Mouse (Mus musculus) brain, embryonic 14.5 days (tissue): ENCODE measurements around the gene Btd. TPM values are rescaled to one million over a fixed set of nuclear protein-coding genes. Genes with fewer than 3 reads are reported as not detected.

Experiments used
- DNase-seq: peaks from one replicate; pipeline ENCODE4 v3.0.0-alpha.2; 2011; ENCODE audit warnings: low read depth
- CTCF ChIP-seq: fragments of 200-500 bp; IDR thresholded peaks from 2 replicates; pipeline ENCODE4 v1.5.1; 2012; ENCODE audit warnings: inconsistent platforms, mild to moderate bottlenecking, moderate library complexity, borderline replicate concordance; ENCODE audit not compliant: insufficient read depth, insufficient read length; ENCODE audit errors: extremely low read depth
- POLR2A ChIP-seq: fragments of 200-500 bp; IDR thresholded peaks from 2 replicates; pipeline ENCODE4 v1.6.1; 2012; ENCODE audit warnings: mild to moderate bottlenecking, inconsistent platforms, borderline replicate concordance; ENCODE audit not compliant: poor library complexity, insufficient read depth, insufficient read length, severe bottlenecking; ENCODE audit errors: extremely low read depth
- polyA plus RNA-seq: library from polyadenylated mRNA; depleted of rRNA; stranded (reverse); fragments of >200 nt; gene quantifications from 2 replicates; pipeline ENCODE4 v1.2.3, GENCODE M21; 2012

The Btd gene
- polyA plus RNA-seq, 1 experiment, result 25.2 TPM

- peak; percentile 97 for DNase-seq
- peak; percentile 44; the same call in 1 of the 2 replicates for TF ChIP-seq POLR2A
- TF ChIP-seq CTCF, result no peak
Observed at GRCm38 (mm10) chr14:31661671-31662554, 21.1 kb downstream of the Btd start.

GRCm38 (mm10) chr14:31662555-31663211, 21.9 kb downstream of the Btd start:
- no peak for DNase-seq

GRCm38 (mm10) chr14:31663376-31664099, 22.7 kb downstream of the Btd start:
- TF ChIP-seq CTCF (no peak), POLR2A (no peak)
- no peak for DNase-seq

More at GRCm38 (mm10) chr14:31662555-31663211, 21.9 kb downstream of the Btd start:
- no peak for TF ChIP-seq CTCF

GRCm38 (mm10) chr14:31664100-31664902, 23.5 kb downstream of the Btd start:
- DNase-seq, result peak; percentile 79
- no peak for TF ChIP-seq CTCF
- no peak for TF ChIP-seq POLR2A

- no peak for TF ChIP-seq CTCF
- no peak for TF ChIP-seq POLR2A
- no peak for DNase-seq
Observed at GRCm38 (mm10) chr14:31664903-31665565, 24.2 kb downstream of the Btd start.

GRCm38 (mm10) chr14:31665566-31665940, 24.7 kb downstream of the Btd start:
- TF ChIP-seq POLR2A (no peak), CTCF (no peak)
- DNase-seq, result no peak

- TF ChIP-seq CTCF (no peak), POLR2A (no peak)
- DNase-seq, result no peak
Observed at GRCm38 (mm10) chr14:31666931-31667705, 26.3 kb downstream of the Btd start.

- no peak for TF ChIP-seq CTCF
- TF ChIP-seq POLR2A, result no peak
- no peak for DNase-seq
Observed at GRCm38 (mm10) chr14:31667741-31668140, 26.9 kb downstream of the Btd start.

GRCm38 (mm10) chr14:31668326-31668725, 27.5 kb downstream of the Btd start:
- no peak for DNase-seq
- TF ChIP-seq CTCF, result no peak
- no peak for TF ChIP-seq POLR2A
